Mouse (Mus musculus) liver, adult 2 months (tissue): ENCODE data around the gene Fat3.

ENCODE experiments used
- CTCF ChIP-seq: fragments of 200-500 bp; IDR thresholded peaks from 2 replicates; pipeline ENCODE4 v1.5.1; 2011; ENCODE audit warnings: low read depth, low read length, control low read depth
- POLR2A ChIP-seq: fragments of 200-500 bp; IDR thresholded peaks from 2 replicates; pipeline ENCODE4 v1.6.1; 2011; ENCODE audit warnings: low read length, control low read depth; ENCODE audit not compliant: insufficient read depth; ENCODE audit errors: extremely low read depth

GRCm38 (mm10) chr9:16107386-16107785 lies 393.7 kb downstream of the Fat3 start:
- TF ChIP-seq POLR2A (no peak), CTCF (no peak)
